Mouse (Mus musculus) liver, adult (tissue): ENCODE measurements around the gene Plxnd1.

Experiments
- GATA4 ChIP-seq: IDR thresholded peaks from 2 replicates; pipeline ENCODE4 v1.6.1; 2014; ENCODE audit warnings: mild to moderate bottlenecking, low read length; ENCODE audit not compliant: insufficient replicate concordance

The Plxnd1 gene

GRCm38 (mm10) chr6:115991881-115992620 lies 2.8 kb downstream of the Plxnd1 start:
- no peak for TF ChIP-seq GATA4

GRCm38 (mm10) chr6:115991108-115991880 lies 3.5 kb downstream of the Plxnd1 start:
- no peak for TF ChIP-seq GATA4

- no peak for TF ChIP-seq GATA4
Measured at GRCm38 (mm10) chr6:115990479-115990878, 4.3 kb downstream of the Plxnd1 start.

- no peak for TF ChIP-seq GATA4
Measured at GRCm38 (mm10) chr6:115990056-115990455, 4.7 kb downstream of the Plxnd1 start.

- no peak for TF ChIP-seq GATA4
Measured at GRCm38 (mm10) chr6:115989607-115990006, 5.2 kb downstream of the Plxnd1 start.

GRCm38 (mm10) chr6:115989032-115989431 lies 5.8 kb downstream of the Plxnd1 start:
- no peak for TF ChIP-seq GATA4

- no peak for TF ChIP-seq GATA4
Measured at GRCm38 (mm10) chr6:115987096-115987747, 7.6 kb downstream of the Plxnd1 start.

GRCm38 (mm10) chr6:115986472-115987095 lies 8.2 kb downstream of the Plxnd1 start:
- no peak for TF ChIP-seq GATA4

- TF ChIP-seq GATA4: no peak
Measured at GRCm38 (mm10) chr6:115985622-115986021, 9.2 kb downstream of the Plxnd1 start.

- no peak for TF ChIP-seq GATA4
Measured at GRCm38 (mm10) chr6:115984580-115984979, 10.2 kb downstream of the Plxnd1 start.

- TF ChIP-seq GATA4: no peak
Measured at GRCm38 (mm10) chr6:115983306-115984038, 11.3 kb downstream of the Plxnd1 start.

GRCm38 (mm10) chr6:115982889-115983288 lies 11.9 kb downstream of the Plxnd1 start:
- no peak for TF ChIP-seq GATA4

GRCm38 (mm10) chr6:115978596-115978995 lies 16.2 kb downstream of the Plxnd1 start:
- TF ChIP-seq GATA4: no peak

GRCm38 (mm10) chr6:115977810-115978209 lies 17.0 kb downstream of the Plxnd1 start:
- TF ChIP-seq GATA4: no peak

GRCm38 (mm10) chr6:115975606-115976005 lies 19.2 kb downstream of the Plxnd1 start:
- TF ChIP-seq GATA4: no peak
